Mouse (Mus musculus): ENCODE measurements around the gene Tpst1. TPM values are rescaled to one million over a fixed set of nuclear protein-coding genes. Genes with fewer than 3 reads are reported as not detected.
A peak's percentile ranks its signal among the peaks of the same experiment; 100 is the strongest.

Tpst1 gene
- polyA plus RNA-seq, 1 experiment from 2014 or later, result 57.0 TPM

DNA sequence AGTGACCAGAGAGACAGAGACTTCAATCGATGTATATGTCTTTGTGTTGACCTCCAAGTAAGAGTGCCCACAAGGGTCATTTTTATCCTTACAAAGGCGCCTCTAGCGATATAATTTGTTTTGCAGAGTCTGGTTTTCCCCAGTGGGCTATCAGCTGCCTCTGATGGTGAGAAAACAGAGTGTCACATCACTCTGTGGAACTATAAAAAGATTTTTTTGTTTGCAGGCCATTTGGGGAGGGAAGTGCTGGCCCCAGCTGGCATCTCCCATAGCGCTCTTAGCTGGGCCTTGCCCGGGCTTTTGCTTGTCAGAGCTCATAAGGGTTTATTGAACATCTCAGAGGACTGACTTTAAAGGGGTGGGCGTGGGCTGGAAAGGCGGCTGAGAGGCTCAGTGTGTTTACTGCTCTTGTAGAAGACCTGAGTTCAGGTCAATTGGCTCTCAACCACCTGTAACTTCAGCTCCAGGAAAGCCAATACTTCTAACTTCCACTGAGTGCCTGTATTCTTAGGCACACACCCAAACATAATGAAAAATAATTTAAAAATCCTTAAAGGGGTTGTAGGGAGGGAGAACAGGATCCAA, 76.7 kb downstream of the Tpst1 start:
- WGBS, result 61% methylated on average over 7 of the region's 7 CpGs
- H3K9me3 ChIP-seq (ENCODE audit: control insufficient read depth, low read length), result no peaks in the 10 kb centered on the region
- no peak overlapping the region for H3K9ac ChIP-seq (ENCODE audit: low read length)
- no peak overlapping the region for H3K4me3 ChIP-seq (ENCODE audit: low read depth, low read length)
- H3K4me2 ChIP-seq (ENCODE audit: low read depth), result no peak overlapping the region
- no peak overlapping the region for H3K27ac ChIP-seq (ENCODE audit: low read depth, low read length)
- H3K36me3 ChIP-seq (ENCODE audit: control insufficient read depth, insufficient read depth, low read length), result no peaks in the 10 kb centered on the region; the same call in 1 of the 2 replicates
- H3K4me1 ChIP-seq (ENCODE audit: control insufficient read depth, insufficient read depth, low read length), result peaks cover 5% of the 10 kb centered on the region; the same call in 1 of the 2 replicates
- DNase-seq (ENCODE audit: low spot score) (no peak), ATAC-seq (ENCODE audit: insufficient read depth, low FRiP score, low TSS enrichment) (no peak)
- H3K27me3 ChIP-seq (ENCODE audit: control insufficient read depth, insufficient read depth, low read length), result no peaks in the 10 kb centered on the region

DNA sequence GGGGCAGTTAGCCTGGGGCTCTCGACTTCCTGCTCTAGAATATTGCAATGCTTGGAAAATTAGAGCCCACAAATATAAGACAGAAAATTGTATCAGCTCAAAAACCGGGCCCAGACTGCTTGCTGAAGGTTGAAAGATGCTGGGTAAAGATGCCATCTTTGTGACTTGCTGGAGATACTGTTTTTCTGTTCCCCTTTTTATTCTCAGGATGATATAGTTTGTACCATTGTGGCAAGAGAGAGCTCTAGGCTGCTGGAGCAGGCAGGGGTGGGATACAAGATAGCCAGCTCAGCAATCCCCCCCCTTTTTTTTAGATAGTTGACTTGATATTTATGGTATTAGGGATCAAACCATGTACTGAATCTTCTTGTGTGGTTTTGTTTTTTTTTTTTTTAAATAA, 81.2 kb downstream of the Tpst1 start:
- H3K4me3 ChIP-seq (ENCODE audit: low read depth, low read length), result no peak overlapping the region
- 80% methylated on average over 2 of the region's 2 CpGs for WGBS
- DNase-seq (ENCODE audit: low spot score) (no peak), ATAC-seq (ENCODE audit: insufficient read depth, low FRiP score, low TSS enrichment) (no peak)
- no peaks in the 10 kb centered on the region for H3K4me1 ChIP-seq (ENCODE audit: control insufficient read depth, insufficient read depth, low read length)
- H3K27ac ChIP-seq (ENCODE audit: low read depth, low read length), result no peak overlapping the region
- H3K27me3 ChIP-seq (ENCODE audit: control insufficient read depth, insufficient read depth, low read length), result no peaks in the 10 kb centered on the region
- no peak overlapping the region for H3K4me2 ChIP-seq (ENCODE audit: low read depth)
- H3K9ac ChIP-seq (ENCODE audit: low read length), result no peak overlapping the region
- H3K36me3 ChIP-seq (ENCODE audit: control insufficient read depth, insufficient read depth, low read length), result no peaks in the 10 kb centered on the region; the same call in 1 of the 2 replicates
- no peaks in the 10 kb centered on the region for H3K9me3 ChIP-seq (ENCODE audit: control insufficient read depth, low read length)

DNA sequence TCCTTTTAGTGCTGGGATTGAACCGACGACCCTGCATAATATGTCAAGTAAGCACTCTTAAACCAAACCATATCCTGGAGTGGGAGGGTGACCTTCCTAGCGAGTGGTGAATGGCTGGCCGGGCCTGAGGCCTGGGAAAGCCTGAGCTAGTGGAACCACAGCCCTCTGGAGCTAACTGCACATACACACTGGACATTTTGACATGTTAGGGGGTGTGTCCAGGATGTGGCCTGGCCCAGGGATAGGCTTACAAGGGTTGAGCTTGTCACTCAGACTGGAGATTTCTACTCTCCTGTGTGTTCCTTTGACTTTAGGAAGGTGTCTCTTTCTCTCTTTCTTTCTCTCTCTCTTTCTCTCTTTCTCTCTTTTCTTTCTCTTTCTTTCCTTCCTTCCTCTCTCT, 85.4 kb downstream of the Tpst1 start:
- DNase-seq (ENCODE audit: low spot score) (no peak), ATAC-seq (ENCODE audit: insufficient read depth, low FRiP score, low TSS enrichment) (no peak)
- Histone ChIP-seq H3K4me2 (ENCODE audit: low read depth) (no peak overlapping the region), H3K36me3 (ENCODE audit: control insufficient read depth, insufficient read depth, low read length) (no peaks in the 10 kb centered on the region), H3K27ac (ENCODE audit: low read depth, low read length) (no peak overlapping the region), H3K9ac (ENCODE audit: low read length) (no peak overlapping the region), H3K4me3 (ENCODE audit: low read depth, low read length) (no peak overlapping the region), H3K27me3 (ENCODE audit: control insufficient read depth, insufficient read depth, low read length) (no peaks in the 10 kb centered on the region), H3K9me3 (ENCODE audit: control insufficient read depth, low read length) (no peaks in the 10 kb centered on the region), H3K4me1 (ENCODE audit: control insufficient read depth, insufficient read depth, low read length) (no peaks in the 10 kb centered on the region)
- 89% methylated on average over 4 of the region's 4 CpGs for WGBS

DNA sequence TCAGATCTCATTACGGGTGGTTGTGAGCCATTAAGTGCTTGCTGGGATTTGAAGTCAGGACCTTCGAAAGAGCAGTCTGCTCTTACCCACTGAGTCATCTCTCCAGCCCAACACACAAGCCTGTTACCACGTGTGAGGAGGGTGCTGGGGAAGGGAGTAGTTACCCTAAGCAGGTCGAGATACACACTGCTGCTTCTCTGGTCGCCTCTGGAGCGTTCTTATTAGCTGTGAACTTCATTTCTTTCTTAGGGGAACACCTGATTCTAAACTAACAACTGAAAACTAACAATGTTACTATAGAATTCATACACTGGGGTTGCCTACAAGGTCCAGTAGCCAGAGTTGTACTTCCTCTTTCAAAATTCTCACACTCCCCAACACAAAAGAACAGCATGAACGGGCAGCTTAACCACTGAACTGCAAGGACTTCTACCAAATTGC, 86.7 kb downstream of the Tpst1 start:
- Histone ChIP-seq H3K4me2 (ENCODE audit: low read depth) (no peak overlapping the region), H3K36me3 (ENCODE audit: control insufficient read depth, insufficient read depth, low read length) (no peaks in the 10 kb centered on the region), H3K9ac (ENCODE audit: low read length) (no peak overlapping the region), H3K4me3 (ENCODE audit: low read depth, low read length) (no peak overlapping the region), H3K27ac (ENCODE audit: low read depth, low read length) (no peak overlapping the region), H3K27me3 (ENCODE audit: control insufficient read depth, insufficient read depth, low read length) (no peaks in the 10 kb centered on the region), H3K4me1 (ENCODE audit: control insufficient read depth, insufficient read depth, low read length) (no peaks in the 10 kb centered on the region), H3K9me3 (ENCODE audit: control insufficient read depth, low read length) (no peaks in the 10 kb centered on the region)
- no peak for DNase-seq (ENCODE audit: low spot score)
- WGBS, result 68% methylated on average over 7 of the region's 7 CpGs
- ATAC-seq (ENCODE audit: insufficient read depth, low FRiP score, low TSS enrichment), result no peak

DNA sequence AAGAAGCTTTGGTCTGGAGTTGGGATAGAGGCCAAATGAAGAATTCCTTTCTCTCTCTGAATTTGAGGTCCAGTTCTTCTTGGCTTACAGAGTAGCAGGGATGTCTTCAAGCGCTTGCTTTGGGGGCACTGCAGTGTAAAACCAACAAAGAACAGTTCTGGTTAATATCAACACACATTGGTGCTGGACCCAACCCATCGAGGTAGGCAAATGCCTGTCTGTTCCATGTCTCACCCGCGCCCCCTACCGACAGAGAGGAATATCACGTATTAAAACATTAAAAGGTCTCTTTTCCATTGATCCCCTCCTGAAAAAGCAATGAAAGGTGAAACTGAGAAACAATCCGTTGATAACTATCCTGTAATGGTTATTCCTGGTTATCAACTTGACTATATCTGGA, 90.5 kb downstream of the Tpst1 start:
- Histone ChIP-seq H3K4me3 (ENCODE audit: low read depth, low read length) (no peak overlapping the region), H3K9me3 (ENCODE audit: control insufficient read depth, low read length) (no peaks in the 10 kb centered on the region), H3K27me3 (ENCODE audit: control insufficient read depth, insufficient read depth, low read length) (no peaks in the 10 kb centered on the region), H3K9ac (ENCODE audit: low read length) (no peak overlapping the region), H3K4me1 (ENCODE audit: control insufficient read depth, insufficient read depth, low read length) (no peaks in the 10 kb centered on the region), H3K27ac (ENCODE audit: low read depth, low read length) (no peak overlapping the region), H3K36me3 (ENCODE audit: control insufficient read depth, insufficient read depth, low read length) (no peaks in the 10 kb centered on the region), H3K4me2 (ENCODE audit: low read depth) (no peak overlapping the region)
- DNase-seq (ENCODE audit: low spot score) (peak; percentile 65), ATAC-seq (ENCODE audit: insufficient read depth, low FRiP score, low TSS enrichment) (no peak)
- WGBS, result 7% methylated on average over 7 of the region's 7 CpGs

DNA sequence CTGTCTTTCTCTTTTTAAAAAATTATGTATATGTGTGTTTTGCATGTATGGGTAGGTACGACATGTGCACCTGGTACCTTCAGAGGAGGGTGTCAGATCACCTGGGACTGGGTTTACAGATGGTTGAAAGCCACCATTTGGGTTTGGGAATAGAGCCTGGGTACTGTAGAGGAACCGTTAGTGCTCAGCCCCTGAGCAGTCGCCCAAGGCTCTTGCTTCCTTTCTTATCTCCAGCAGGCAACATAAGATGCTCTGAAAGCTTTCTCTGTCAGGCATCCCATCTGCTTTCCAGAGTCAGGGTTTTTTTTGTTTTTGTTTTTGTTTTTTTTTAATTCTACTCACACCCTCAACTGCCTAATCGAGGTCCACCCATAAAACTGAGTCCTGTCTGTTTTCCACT, 92.1 kb downstream of the Tpst1 start:
- H3K4me2 ChIP-seq (ENCODE audit: low read depth), result no peak overlapping the region
- no peaks in the 10 kb centered on the region for H3K4me1 ChIP-seq (ENCODE audit: control insufficient read depth, insufficient read depth, low read length)
- H3K36me3 ChIP-seq (ENCODE audit: control insufficient read depth, insufficient read depth, low read length), result no peaks in the 10 kb centered on the region
- no peak overlapping the region for H3K4me3 ChIP-seq (ENCODE audit: low read depth, low read length)
- H3K9ac ChIP-seq (ENCODE audit: low read length), result no peak overlapping the region
- no peaks in the 10 kb centered on the region for H3K9me3 ChIP-seq (ENCODE audit: control insufficient read depth, low read length)
- no peak overlapping the region for H3K27ac ChIP-seq (ENCODE audit: low read depth, low read length)
- ATAC-seq (ENCODE audit: insufficient read depth, low FRiP score, low TSS enrichment) (no peak), DNase-seq (ENCODE audit: low spot score) (no peak)
- WGBS, result 79% methylated on average over 4 of the region's 4 CpGs
- H3K27me3 ChIP-seq (ENCODE audit: control insufficient read depth, insufficient read depth, low read length), result no peaks in the 10 kb centered on the region

DNA sequence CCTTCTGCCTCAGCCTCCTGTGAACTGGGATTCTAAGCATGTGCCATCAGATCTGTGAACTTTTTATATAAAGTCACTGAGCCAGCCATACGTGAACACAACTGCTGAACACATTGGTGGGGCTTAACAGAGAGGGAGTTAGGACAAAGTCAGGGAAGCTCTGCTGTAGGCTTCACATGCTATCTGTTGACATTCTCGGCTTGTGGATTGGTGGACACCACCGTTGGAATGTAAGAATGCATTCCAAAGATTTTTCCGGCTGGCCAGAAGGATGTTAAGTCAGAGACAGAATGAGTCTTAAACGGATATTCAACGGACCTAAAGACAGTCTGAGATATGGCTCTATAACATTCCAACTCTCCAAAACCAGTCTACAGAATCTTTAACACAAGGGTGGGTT, 96.0 kb downstream of the Tpst1 start:
- H3K4me3 ChIP-seq (ENCODE audit: low read depth, low read length), result no peak overlapping the region
- H3K4me1 ChIP-seq (ENCODE audit: control insufficient read depth, insufficient read depth, low read length), result peaks cover 12% of the 10 kb centered on the region; the same call in 1 of the 2 replicates
- H3K27me3 ChIP-seq (ENCODE audit: control insufficient read depth, insufficient read depth, low read length), result no peaks in the 10 kb centered on the region
- no peak overlapping the region for H3K27ac ChIP-seq (ENCODE audit: low read depth, low read length)
- no peak overlapping the region for H3K9ac ChIP-seq (ENCODE audit: low read length)
- ATAC-seq (ENCODE audit: insufficient read depth, low FRiP score, low TSS enrichment) (no peak), DNase-seq (ENCODE audit: low spot score) (no peak)
- no peaks in the 10 kb centered on the region for H3K36me3 ChIP-seq (ENCODE audit: control insufficient read depth, insufficient read depth, low read length)
- H3K9me3 ChIP-seq (ENCODE audit: control insufficient read depth, low read length), result no peaks in the 10 kb centered on the region
- WGBS, result 80% methylated on average over 6 of the region's 6 CpGs
- no peak overlapping the region for H3K4me2 ChIP-seq (ENCODE audit: low read depth)

DNA sequence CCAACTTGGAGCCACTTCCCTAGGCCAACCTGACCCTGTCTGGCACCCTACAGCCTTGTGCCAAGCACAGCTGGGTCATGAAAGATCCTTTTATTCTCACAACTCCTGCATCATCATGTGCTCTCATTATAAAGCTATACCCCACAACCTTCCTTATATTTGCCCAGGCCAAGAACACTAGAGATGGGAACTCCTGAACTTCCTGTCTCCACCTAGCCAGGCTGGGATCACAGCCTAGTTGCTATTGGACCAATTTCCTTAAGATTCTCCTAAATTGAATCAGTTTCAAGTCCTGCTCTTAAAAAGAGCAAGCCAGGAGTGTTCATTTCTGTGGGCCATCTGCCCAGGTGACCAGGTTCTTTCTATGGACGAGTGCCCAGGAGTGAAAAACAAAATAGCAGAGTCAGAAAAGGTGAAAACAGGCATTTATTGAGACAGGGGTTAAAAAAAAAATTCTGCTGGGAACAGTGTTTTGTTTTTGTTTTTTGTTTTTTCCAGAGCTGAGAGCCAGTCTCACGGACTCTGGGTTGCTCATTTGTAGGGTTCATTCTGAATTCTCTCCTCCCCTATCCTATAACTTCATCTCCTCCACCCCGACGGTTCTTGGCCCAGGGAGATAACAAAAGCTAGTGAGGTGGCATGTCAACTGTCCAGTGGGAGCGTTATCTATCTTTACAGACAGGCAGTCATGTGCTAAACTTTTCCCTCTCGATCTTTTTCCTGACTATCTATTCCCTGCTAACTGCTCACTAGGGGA, 97.7 kb downstream of the Tpst1 start:
- Histone ChIP-seq H3K4me3 (ENCODE audit: low read depth, low read length) (peak overlapping the region; percentile 88), H3K36me3 (ENCODE audit: control insufficient read depth, insufficient read depth, low read length) (no peaks in the 10 kb centered on the region), H3K9ac (ENCODE audit: low read length) (peak overlapping the region; percentile 84), H3K4me2 (ENCODE audit: low read depth) (peak overlapping the region; percentile 80), H3K27me3 (ENCODE audit: control insufficient read depth, insufficient read depth, low read length) (no peaks in the 10 kb centered on the region), H3K4me1 (ENCODE audit: control insufficient read depth, insufficient read depth, low read length) (peaks cover 12% of the 10 kb centered on the region; the same call in 1 of the 2 replicates), H3K9me3 (ENCODE audit: control insufficient read depth, low read length) (no peaks in the 10 kb centered on the region), H3K27ac (ENCODE audit: low read depth, low read length) (peak overlapping the region; percentile 64; the same call in 1 of the 2 replicates)
- 21% methylated on average over 6 of the region's 6 CpGs for WGBS
- ATAC-seq (ENCODE audit: insufficient read depth, low FRiP score, low TSS enrichment) (0 out of 2 replicates have a peak, but pooled peaks have one; percentile 2), DNase-seq (ENCODE audit: low spot score) (no peak)
